Mouse (Mus musculus) midbrain, embryonic 14.5 days (tissue): ENCODE data around the gene Nsl1. TPM values are rescaled to one million over a fixed set of nuclear protein-coding genes. Genes with fewer than 3 reads are reported as not detected.
"Not testable (repeated sequence)": the region's sequence is repeated elsewhere in the genome, so short reads cannot be mapped to it uniquely, and the experiment has no call there.

Experiments
- ATAC-seq: fragments of 200-750 bp; cut with Nextera tagmentation; 2 replicates; pipeline ENCODE4 v1.8.0; 2017; ENCODE audit warnings: moderate number of reproducible peaks, moderate library complexity; ENCODE audit not compliant: low FRiP score, low TSS enrichment
- DNase-seq: peaks from one replicate; pipeline ENCODE4 v3.0.0-alpha.2; 2015
- H3K27ac ChIP-seq: fragments of 300-500 bp; sonication (generic); replicated peaks from 2 replicates; pipeline ENCODE4 v1.5.1; 2014; ENCODE audit warnings: mild to moderate bottlenecking, low read depth, low read length, moderate library complexity
- H3K27me3 ChIP-seq: fragments of 300-500 bp; sonication (generic); 2 replicates; pipeline ENCODE4 v1.6.1; 2014; ENCODE audit warnings: low read length, control low read depth, mixed read lengths; ENCODE audit not compliant: control insufficient read depth, insufficient read depth
- H3K36me3 ChIP-seq: fragments of 300-500 bp; sonication (generic); 2 replicates; pipeline ENCODE4 v1.6.1; 2014; ENCODE audit warnings: low read length, control low read depth; ENCODE audit not compliant: control insufficient read depth, insufficient read depth
- H3K4me1 ChIP-seq: fragments of 300-500 bp; sonication (generic); 2 replicates; pipeline ENCODE4 v1.6.1; 2014; ENCODE audit warnings: mild to moderate bottlenecking, antibody characterized with exemption, low read length, control low read depth; ENCODE audit not compliant: control insufficient read depth, insufficient read depth
- H3K4me2 ChIP-seq: fragments of 300-500 bp; sonication (generic); 2 replicates; pipeline ENCODE4 v1.6.1; 2014; ENCODE audit warnings: mild to moderate bottlenecking, low read length, moderate library complexity
- H3K4me3 ChIP-seq: fragments of 300-500 bp; sonication (generic); replicated peaks from 2 replicates; pipeline ENCODE4 v1.5.1; 2014; ENCODE audit warnings: low read depth, low read length
- H3K9ac ChIP-seq: fragments of 300-500 bp; sonication (generic); replicated peaks from 2 replicates; pipeline ENCODE4 v1.6.1; 2014; ENCODE audit warnings: mild to moderate bottlenecking, low read length, moderate library complexity
- H3K9me3 ChIP-seq: fragments of 300-500 bp; sonication (generic); 2 replicates; pipeline ENCODE4 v1.6.1; 2016; ENCODE audit warnings: low read length, control low read depth, mixed read lengths; ENCODE audit not compliant: control insufficient read depth
- WGBS: fragments of 180-500 bp; shearing (Covaris S2); extraction: QIAGEN DNeasy Blood & Tissue Kit; methylation state at CpG from one replicate; pipeline ENCODE4 v1.1.7; 2014; 5-methylcytosine and 5-hydroxymethylcytosine counted together
- polyA plus RNA-seq: library from polyadenylated mRNA; unstranded; fragments of >200 nt; fragmentation: Nextera tagmentation; extraction: Ambion mirVana; gene quantifications from 2 replicates; pipeline ENCODE4 v1.2.1, GENCODE M21; 2014

Nsl1 gene
- polyA plus RNA-seq, 1 experiment from 2014 or later: 4.9 TPM

DNA sequence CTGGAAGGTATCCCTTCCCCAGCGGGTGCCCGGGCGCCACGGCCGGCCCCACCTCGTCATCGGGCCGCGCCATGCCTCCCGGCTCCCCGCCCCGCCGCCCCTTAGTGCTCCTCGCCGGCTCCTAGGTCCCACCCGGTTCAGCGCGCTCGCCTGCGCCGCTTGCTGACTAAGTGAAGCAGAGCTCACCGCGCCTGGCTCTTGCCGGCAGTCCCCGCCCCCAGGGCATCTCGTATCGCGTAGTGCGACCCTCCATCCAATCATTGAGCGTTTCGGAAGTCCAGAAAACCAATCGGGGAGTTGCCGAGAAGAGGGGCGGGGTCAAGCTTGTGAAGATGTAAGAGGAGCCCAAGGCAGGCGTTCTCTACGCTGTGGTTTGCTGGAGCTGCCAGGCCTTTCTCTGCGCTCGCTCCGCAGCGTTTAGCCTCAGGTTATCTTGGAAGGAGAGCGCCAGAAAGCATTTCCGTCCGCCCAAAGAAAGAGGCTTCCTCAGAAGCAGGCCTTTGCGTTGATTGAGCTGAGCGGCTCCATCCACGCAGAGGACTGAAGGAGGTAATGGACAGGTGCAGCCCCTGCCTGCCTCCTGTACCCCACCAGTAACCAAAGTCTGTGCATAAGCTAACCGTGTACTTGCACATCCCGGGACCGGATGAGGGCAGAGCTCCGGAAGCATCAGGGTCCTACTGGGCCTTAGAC is 36.6 kb upstream of the Nsl1 start, which contains the start of gene Flvcr1:
TSS of gene Flvcr1 (minus strand) at position 138 of the 693 bp plus-strand sequence.
- under 1% methylated on average over 50 of the region's 50 CpGs for WGBS
- H3K9ac ChIP-seq: peak within 1 kb of the TSS; percentile 84
- peak; percentile 100 for DNase-seq
- H3K4me3 ChIP-seq: peak within 1 kb of the TSS; percentile 78
- H3K4me1 ChIP-seq: peaks cover 11% of the 10 kb centered on the region
- no peaks in the 10 kb centered on the region for H3K27me3 ChIP-seq
- peaks cover 5% of the 10 kb centered on the region; the same call in 1 of the 2 replicates for H3K36me3 ChIP-seq
- peak within 1 kb of the TSS; percentile 97 for H3K4me2 ChIP-seq
- ATAC-seq: peak; percentile 98
- no peaks in the 10 kb centered on the region for H3K9me3 ChIP-seq
- peak within 1 kb of the TSS; percentile 89 for H3K27ac ChIP-seq

DNA sequence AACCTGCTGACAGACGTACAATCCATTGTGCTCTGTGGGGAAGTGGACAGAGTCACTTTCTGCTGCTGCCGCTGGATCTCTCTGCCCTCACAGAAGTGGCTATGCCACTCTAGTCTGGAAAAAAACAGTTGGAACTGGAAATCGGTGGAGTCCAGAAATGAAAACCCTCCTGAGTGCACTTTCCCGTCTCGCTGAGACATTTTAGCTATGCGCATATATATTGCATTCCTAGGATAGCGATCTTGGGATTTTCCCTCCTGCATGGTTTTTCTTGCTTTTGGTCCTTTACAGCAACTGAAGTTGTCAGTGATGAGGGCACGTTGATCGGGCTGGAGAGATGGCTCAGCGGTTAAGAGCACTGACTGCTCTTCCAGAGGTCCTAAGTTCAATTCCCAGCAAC is 32.6 kb upstream of the Nsl1 start:
- Histone ChIP-seq H3K4me2 (no peak overlapping the region), H3K9me3 (no peaks in the 10 kb centered on the region), H3K27ac (no peak overlapping the region), H3K4me1 (peaks cover 2% of the 10 kb centered on the region), H3K36me3 (no peaks in the 10 kb centered on the region), H3K9ac (no peak overlapping the region), H3K4me3 (no peak overlapping the region), H3K27me3 (no peaks in the 10 kb centered on the region)
- ATAC-seq (no peak), DNase-seq (peak; percentile 4)
- WGBS: 46% methylated on average over 10 of the region's 10 CpGs

DNA sequence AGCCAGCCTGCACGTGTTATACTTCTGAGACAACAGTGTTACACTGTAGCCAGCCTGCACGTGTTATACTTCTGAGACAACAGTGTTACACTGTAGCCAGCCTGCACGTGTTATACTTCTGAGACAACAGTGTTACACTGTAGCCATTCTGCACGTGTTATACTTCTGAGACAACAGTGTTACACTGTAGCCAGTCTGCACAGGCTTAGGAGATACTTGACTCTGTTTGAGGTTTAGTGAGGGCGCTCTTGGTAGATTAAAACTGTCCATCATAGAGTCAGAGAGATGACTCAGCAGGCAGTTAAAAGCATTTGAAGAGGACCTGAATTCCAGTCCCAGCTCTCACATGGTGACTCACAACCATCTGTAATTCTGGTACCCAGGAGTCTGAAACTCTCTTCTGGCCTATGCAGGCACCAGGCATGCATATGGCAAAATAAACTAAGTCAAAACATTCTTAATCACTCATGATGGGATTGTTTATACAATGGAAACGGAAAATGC is 31.8 kb upstream of the Nsl1 start:
- not testable (repeated sequence) for ATAC-seq
- WGBS: 84% methylated on average over 6 of the region's 6 CpGs

DNA sequence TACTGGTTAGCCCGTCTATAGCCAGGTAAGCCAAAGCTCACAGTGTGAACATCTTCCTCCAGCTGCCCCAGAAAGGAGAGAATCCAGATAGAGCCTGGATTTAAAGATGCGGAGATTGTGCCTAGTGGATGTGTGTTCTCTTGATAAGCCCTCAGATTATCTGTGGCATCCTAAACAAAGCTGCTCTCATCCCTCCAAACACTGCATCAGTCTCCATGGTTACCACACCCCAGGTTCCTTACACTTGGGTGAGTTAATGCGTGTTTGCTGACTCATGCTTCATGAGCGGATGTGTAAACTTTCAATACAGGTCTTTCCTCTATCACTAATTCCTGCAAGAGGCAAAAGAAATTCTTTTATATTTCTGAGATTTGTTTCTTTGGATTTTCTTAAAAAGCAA is 27.2 kb upstream of the Nsl1 start:
- peak; percentile 9 for DNase-seq

More for the DNA sequence above, 31.8 kb upstream of the Nsl1 start:
- not testable (repeated sequence) for H3K9me3 ChIP-seq, H3K4me3 ChIP-seq, H3K4me2 ChIP-seq, H3K4me1 ChIP-seq, H3K36me3 ChIP-seq, H3K27ac ChIP-seq, H3K27me3 ChIP-seq, H3K9ac ChIP-seq, DNase-seq

DNA sequence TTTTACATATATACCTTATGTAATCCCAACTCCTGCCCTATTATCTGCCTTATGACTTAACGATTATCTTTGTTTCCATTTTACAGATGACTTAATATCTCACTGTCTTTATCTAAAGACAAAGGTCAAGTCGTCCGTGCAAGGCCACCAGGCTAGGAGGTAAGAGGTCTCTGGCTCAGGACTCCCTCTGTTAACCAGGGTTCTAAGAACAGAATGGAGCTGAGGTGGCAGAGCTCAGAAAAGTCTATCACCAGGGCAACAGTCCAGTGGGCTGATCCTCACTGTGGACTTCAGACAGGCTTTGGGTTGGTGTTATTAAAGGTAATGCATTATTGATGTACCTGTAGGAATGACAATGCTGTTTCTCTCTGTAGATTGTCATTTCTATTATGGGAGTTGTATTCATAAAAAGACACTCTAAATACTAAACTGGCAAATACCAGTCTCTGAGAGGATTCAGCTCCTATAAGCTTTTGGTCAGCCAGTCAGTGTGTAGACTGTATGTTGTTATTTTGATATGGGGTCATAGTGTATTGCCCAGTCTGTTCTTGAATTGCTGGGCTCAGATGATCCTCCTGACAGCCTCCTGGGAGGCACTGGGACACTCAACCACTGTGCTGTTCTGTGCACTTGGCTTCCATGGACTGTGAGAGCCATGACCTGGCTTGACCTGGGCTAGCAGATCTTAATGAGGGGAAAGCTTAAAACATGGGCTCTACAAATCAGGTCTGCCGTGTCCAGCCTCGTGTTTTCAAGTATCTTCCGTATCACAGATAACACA is 26.1 kb upstream of the Nsl1 start, which contains the start of gene Spata45:
TSS of gene Spata45 (plus strand) at position 86 of the 781 bp plus-strand sequence.
- no peak within 1 kb of the TSS for H3K4me2 ChIP-seq
- no peak for ATAC-seq
- no peak within 1 kb of the TSS for H3K4me3 ChIP-seq
- H3K4me1 ChIP-seq: no peaks in the 10 kb centered on the region
- no peak for DNase-seq
- no peaks in the 10 kb centered on the region for H3K36me3 ChIP-seq
- 80% methylated on average over 6 of the region's 6 CpGs for WGBS
- H3K9ac ChIP-seq: no peak within 1 kb of the TSS
- H3K9me3 ChIP-seq: no peaks in the 10 kb centered on the region
- no peak within 1 kb of the TSS for H3K27ac ChIP-seq
- H3K27me3 ChIP-seq: no peaks in the 10 kb centered on the region

More for the DNA sequence above, 27.2 kb upstream of the Nsl1 start:
- H3K4me2 ChIP-seq: no peak overlapping the region
- H3K36me3 ChIP-seq: no peaks in the 10 kb centered on the region
- no peak for ATAC-seq
- H3K27me3 ChIP-seq: no peaks in the 10 kb centered on the region
- WGBS: 14% methylated on average over 4 of the region's 4 CpGs
- H3K9me3 ChIP-seq: no peaks in the 10 kb centered on the region
- H3K4me3 ChIP-seq: no peak overlapping the region
- H3K27ac ChIP-seq: no peak overlapping the region
- H3K4me1 ChIP-seq: no peaks in the 10 kb centered on the region
- no peak overlapping the region for H3K9ac ChIP-seq

DNA sequence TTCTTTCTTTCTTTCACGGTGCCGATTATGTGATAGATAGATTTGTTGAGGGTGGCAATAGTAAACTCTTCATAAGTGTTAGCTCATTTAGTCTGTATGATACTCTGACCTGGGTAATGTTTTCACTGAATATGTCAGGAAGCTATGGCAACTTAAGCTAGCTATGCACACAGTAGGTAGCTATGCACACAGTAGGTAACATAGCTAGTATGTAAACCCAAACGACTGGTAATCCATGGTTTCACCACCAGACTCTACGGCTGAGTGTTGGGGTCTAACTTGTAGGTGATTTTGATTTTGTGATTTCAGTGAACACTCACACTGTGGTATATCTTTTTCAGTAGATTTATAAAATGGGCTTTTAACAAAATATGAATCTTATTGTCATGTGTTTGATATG is 24.8 kb upstream of the Nsl1 start:
- no peaks in the 10 kb centered on the region for H3K9me3 ChIP-seq
- H3K4me1 ChIP-seq: no peaks in the 10 kb centered on the region
- H3K4me2 ChIP-seq: no peak overlapping the region
- no peaks in the 10 kb centered on the region for H3K36me3 ChIP-seq
- H3K9ac ChIP-seq: no peak overlapping the region
- no peak for ATAC-seq
- 92% methylated on average over 4 of the region's 4 CpGs for WGBS
- H3K4me3 ChIP-seq: no peak overlapping the region
- H3K27ac ChIP-seq: no peak overlapping the region
- no peak for DNase-seq
- H3K27me3 ChIP-seq: no peaks in the 10 kb centered on the region

DNA sequence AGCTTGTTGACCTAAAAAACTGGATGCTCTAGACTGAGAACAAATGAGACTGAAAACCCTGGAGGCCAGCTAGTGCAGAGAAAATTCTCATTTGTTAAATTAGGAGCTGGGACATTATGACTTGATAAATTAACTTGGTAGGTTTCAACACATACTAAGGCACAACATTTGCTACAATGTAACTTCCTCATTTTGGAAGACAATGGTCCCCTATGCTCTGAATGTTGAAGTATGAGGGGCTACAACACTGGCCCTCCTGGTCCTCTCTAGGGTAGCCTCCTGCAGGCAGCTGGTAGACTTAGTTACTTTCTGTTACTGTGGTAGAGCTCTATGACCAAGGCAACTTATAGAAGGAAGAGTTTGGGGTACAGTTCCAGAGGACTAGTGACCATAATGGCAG is 21.5 kb upstream of the Nsl1 start:
- no peak overlapping the region for H3K27ac ChIP-seq
- H3K36me3 ChIP-seq: no peaks in the 10 kb centered on the region
- no peak for ATAC-seq
- H3K27me3 ChIP-seq: no peaks in the 10 kb centered on the region
- DNase-seq: no peak
- no peak overlapping the region for H3K9ac ChIP-seq
- H3K4me1 ChIP-seq: no peaks in the 10 kb centered on the region
- no peak overlapping the region for H3K4me3 ChIP-seq
- H3K9me3 ChIP-seq: no peaks in the 10 kb centered on the region
- no peak overlapping the region for H3K4me2 ChIP-seq

DNA sequence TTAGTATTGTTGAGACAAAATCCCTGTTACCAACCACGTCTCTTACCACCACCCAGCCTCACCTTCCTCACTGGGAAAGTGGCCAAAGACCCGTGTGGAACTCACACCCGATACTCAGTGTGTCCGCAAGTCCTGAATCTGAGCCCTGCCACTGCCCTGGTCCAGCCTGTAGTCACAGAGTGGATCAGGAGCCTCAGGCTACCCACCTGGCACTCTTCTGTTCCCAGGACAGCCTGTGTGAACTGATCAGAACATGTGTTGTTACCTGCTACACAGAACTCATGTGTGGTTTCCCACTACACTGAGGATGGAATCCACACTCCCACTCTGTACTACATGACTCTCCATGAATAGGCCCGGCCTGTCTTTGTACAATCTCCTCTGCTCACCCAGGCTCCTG is 20.7 kb upstream of the Nsl1 start:
- no peak for DNase-seq
- WGBS: 89% methylated on average over 5 of the region's 5 CpGs
- H3K36me3 ChIP-seq: no peaks in the 10 kb centered on the region
- no peak overlapping the region for H3K9ac ChIP-seq
- H3K4me1 ChIP-seq: no peaks in the 10 kb centered on the region
- H3K4me2 ChIP-seq: no peak overlapping the region
- no peak for ATAC-seq
- H3K27me3 ChIP-seq: no peaks in the 10 kb centered on the region
- H3K4me3 ChIP-seq: no peak overlapping the region
- no peaks in the 10 kb centered on the region for H3K9me3 ChIP-seq
- H3K27ac ChIP-seq: no peak overlapping the region
